ENCODE assay signal across 9 mouse cellular contexts in genomic region chr16:91545597-91546281, GRCm38 (mm10). TPM values are rescaled to one million over a fixed set of nuclear protein-coding genes. Genes with fewer than 3 reads are reported as not detected.
A peak's percentile ranks its signal among the peaks of the same experiment; 100 is the strongest.
DNase-seq lines count a peak whose midpoint lies in the region; ATAC-seq and TF ChIP-seq lines count a peak whose summit lies in the region.
"Had no signal": no experiment of that assay in that cellular context is flagged by ENCODE, and none has a peak within 500 bp of the region (broad histone marks: within the 10 kb centered on the region; RNA-seq: fewer than 3 reads in every experiment).

No protein-coding gene starts in this region.

- H3K4me3 ChIP-seq in erythroblast, embryonic 14.5 days (replicated peaks): peak overlapping the region; percentile 83
- H3K4me3 ChIP-seq in lung, adult 2 months (replicated peaks; ENCODE audit: extremely low read depth, low read depth, low read length): no peak overlapping the region
- H3K4me3 ChIP-seq in stomach, embryonic 16.5 days (replicated peaks; ENCODE audit: low read length): no peak overlapping the region

- no peak for ATAC-seq in stomach, embryonic 16.5 days (ENCODE audit: insufficient read depth, low FRiP score)

- H3K27ac ChIP-seq in stomach, embryonic 16.5 days (ENCODE audit: low read length): peak overlapping the region; percentile 63; the same call in 1 of the 2 replicates
- H3K27ac ChIP-seq: neural tube, embryonic 12.5 days had no signal

- H3K9ac ChIP-seq in stomach, embryonic 16.5 days (ENCODE audit: low read length): no peak overlapping the region

- H3K4me1 ChIP-seq in erythroblast, embryonic 14.5 days (ENCODE audit: control insufficient read depth): peaks cover 82% of the 10 kb centered on the region
- H3K4me1 ChIP-seq in lung, adult 2 months (ENCODE audit: control insufficient read depth, insufficient read depth, low read length): peaks cover 16% of the 10 kb centered on the region
- H3K4me1 ChIP-seq in stomach, embryonic 16.5 days (ENCODE audit: control insufficient read depth, insufficient read depth, low read length): peaks cover 33% of the 10 kb centered on the region

- H3K27me3 ChIP-seq in erythroblast, embryonic 14.5 days (ENCODE audit: control insufficient read depth): peaks cover 8% of the 10 kb centered on the region; the same call in 1 of the 2 replicates
- no peaks in the 10 kb centered on the region for H3K27me3 ChIP-seq in stomach, embryonic 16.5 days (ENCODE audit: control insufficient read depth, insufficient read depth, low read length)
- H3K27me3 ChIP-seq: neural tube, embryonic 12.5 days had no signal

- WGBS in lung, adult 2 months: 37% methylated on average over 10 of the region's 10 CpGs
- 62% methylated on average over 10 of the region's 10 CpGs for WGBS in stomach, embryonic 16.5 days

- H3K4me2 ChIP-seq in stomach, embryonic 16.5 days (ENCODE audit: low read depth, low read length): no peak overlapping the region

- DNase-seq in kidney, adult 9 months: peak; percentile 44
- no peak for DNase-seq in kidney, adult 8-10 months
- no peak for DNase-seq in lung, adult 2 months
- DNase-seq in urinary bladder, postnatal 25 days (ENCODE audit: low spot score): no peak
- DNase-seq in cerebellum, adult 8-10 months: no peak
- DNase-seq in gastrocnemius, postnatal 10 days: no peak

- no peaks in the 10 kb centered on the region for H3K36me3 ChIP-seq in erythroblast, embryonic 14.5 days (ENCODE audit: control insufficient read depth)
- no peaks in the 10 kb centered on the region for H3K36me3 ChIP-seq in stomach, embryonic 16.5 days (ENCODE audit: control insufficient read depth, insufficient read depth, low read length)
- H3K36me3 ChIP-seq: neural tube, embryonic 12.5 days had no signal

- TF ChIP-seq CTCF in lung, adult 2 months (IDR thresholded peaks at IDR 0.05; ENCODE audit: insufficient read depth, low read length): no peak

- peak; percentile 49; the same call in 1 of the 2 replicates for TF ChIP-seq POLR2A in lung, adult 2 months (IDR thresholded peaks at IDR 0.05; ENCODE audit: borderline replicate concordance, extremely low read depth, low read depth, low read length)

- H3K9me3 ChIP-seq in erythroblast, embryonic 14.5 days (ENCODE audit: control insufficient read depth, low read length): no peaks in the 10 kb centered on the region
- H3K9me3 ChIP-seq in stomach, embryonic 16.5 days (replicated peaks; ENCODE audit: control insufficient read depth, low read length): no peaks in the 10 kb centered on the region
- H3K9me3 ChIP-seq: neural tube, embryonic 12.5 days had no signal

RNA-seq across cellular contexts. Expression of gene Ifngr2, which starts 1.1 kb away (rescaled TPM):
- 0.28 and 0.29 TPM in 2 replicates for polyA plus RNA-seq in erythroblast, embryonic 14.5 days (2012)
- polyA plus RNA-seq in lung, adult 2 months (2012; rRNA removed): 32.4 and 37.9 TPM in 2 replicates
- 53.7 and 58.0 TPM in 2 replicates for polyA plus RNA-seq in stomach, embryonic 16.5 days (2015; fragmentation: Nextera tagmentation; extraction: Ambion mirVana)
- total RNA-seq in gastrocnemius, postnatal 10 days (2021): 10 to 100 TPM; 59.8 to 60.8 TPM

RNA-seq across cellular contexts. Expression of gene Tmem50b, which starts 51.9 kb away (rescaled TPM):
- polyA plus RNA-seq in erythroblast, embryonic 14.5 days (2012): 0.02 TPM in 1 of 2 replicates, not detected in the other
- polyA plus RNA-seq in lung, adult 2 months (2012; rRNA removed): 87.2 and 111 TPM in 2 replicates
- polyA plus RNA-seq in stomach, embryonic 16.5 days (2015; fragmentation: Nextera tagmentation; extraction: Ambion mirVana): 48.7 and 62.2 TPM in 2 replicates
- 10 to 100 TPM; 15.2 to 15.9 TPM for total RNA-seq in gastrocnemius, postnatal 10 days (2021)

Comparison
In these comparisons a context has a peak if more than half of its experiments do, and no peak if none do; other contexts are left out.
1. RNA of gene Ifngr2, which starts 1.1 kb away (polyA plus RNA-seq): 53.7 to 58.0 TPM in stomach, embryonic 16.5 days and 32.4 to 37.9 TPM in lung, adult 2 months; 0.28 to 0.29 TPM in erythroblast, embryonic 14.5 days; every median in the first group is over 10 times any median in the second.
2. RNA of gene Tmem50b, which starts 51.9 kb away (polyA plus RNA-seq): 87.2 to 111 TPM in lung, adult 2 months and 48.7 to 62.2 TPM in stomach, embryonic 16.5 days; 0.02 TPM in erythroblast, embryonic 14.5 days; every median in the first group is over 10 times any median in the second.